Mouse (Mus musculus): ENCODE results near the gene Pycr1.
"Not testable (repeated sequence)": the region's sequence is repeated elsewhere in the genome, so short reads cannot be mapped to it uniquely, and the experiment has no call there.

Pycr1 gene

GRCm38 (mm10) chr11:120643601-120643987 is at the start of gene Pycr1:
Gene Pycr1 (minus strand): TSS chr11:120643769.
- peak; percentile 92 to 97 for DNase-seq

GRCm38 (mm10) chr11:120692471-120693011 is 49.0 kb upstream of the Pycr1 start:
- no peak for DNase-seq

- no peak for DNase-seq
Measured at GRCm38 (mm10) chr11:120689365-120689764, 45.8 kb upstream of the Pycr1 start.

GRCm38 (mm10) chr11:120686650-120687272 is 43.2 kb upstream of the Pycr1 start:
- DNase-seq: no peak

- no peak for DNase-seq
Measured at GRCm38 (mm10) chr11:120684660-120685059, 41.1 kb upstream of the Pycr1 start.

GRCm38 (mm10) chr11:120684086-120684485 is 40.5 kb upstream of the Pycr1 start:
- no peak for DNase-seq

- DNase-seq: no peak
Measured at GRCm38 (mm10) chr11:120683536-120683935, 40.0 kb upstream of the Pycr1 start.

- DNase-seq: no peak
Measured at GRCm38 (mm10) chr11:120682683-120683082, 39.1 kb upstream of the Pycr1 start.

GRCm38 (mm10) chr11:120679909-120680308 is 36.3 kb upstream of the Pycr1 start:
- no peak for DNase-seq

- DNase-seq: no peak
Measured at GRCm38 (mm10) chr11:120676951-120677350, 33.4 kb upstream of the Pycr1 start.

- DNase-seq: not testable (repeated sequence)
Measured at GRCm38 (mm10) chr11:120675875-120676274, 32.3 kb upstream of the Pycr1 start.

GRCm38 (mm10) chr11:120673594-120674122 is 30.1 kb upstream of the Pycr1 start:
- no peak for DNase-seq

GRCm38 (mm10) chr11:120672687-120673593 is 29.4 kb upstream of the Pycr1 start, which contains the start of gene Aspscr1:
Gene Aspscr1 (plus strand): TSS chr11:120672973.
- DNase-seq: peak; percentile 94

GRCm38 (mm10) chr11:120666617-120667016 is 23.0 kb upstream of the Pycr1 start:
- no peak for DNase-seq

- no peak for DNase-seq
Measured at GRCm38 (mm10) chr11:120665406-120665805, 21.8 kb upstream of the Pycr1 start.

- DNase-seq: no peak
Measured at GRCm38 (mm10) chr11:120663714-120664113, 20.1 kb upstream of the Pycr1 start.

- DNase-seq: no peak
Measured at GRCm38 (mm10) chr11:120662759-120663158, 19.2 kb upstream of the Pycr1 start.

- DNase-seq: no peak
Measured at GRCm38 (mm10) chr11:120661076-120661460, 17.5 kb upstream of the Pycr1 start, which contains the start of gene Notum. Gene Notum (minus strand): TSS chr11:120661175.

- no peak for DNase-seq
Measured at GRCm38 (mm10) chr11:120660301-120661075, 16.9 kb upstream of the Pycr1 start.

GRCm38 (mm10) chr11:120659509-120660300 is 16.1 kb upstream of the Pycr1 start:
- DNase-seq: no peak

- peak; percentile 60 to 74 for DNase-seq
Measured at GRCm38 (mm10) chr11:120658876-120659410, 15.4 kb upstream of the Pycr1 start.
